Mouse (Mus musculus) erythroid progenitor cell, adult 5-6 weeks (primary cell): ENCODE measurements around the gene Tbc1d32. TPM values are rescaled to one million over a fixed set of nuclear protein-coding genes. Genes with fewer than 3 reads are reported as not detected.
"Not testable (repeated sequence)": the region's sequence is repeated elsewhere in the genome, so short reads cannot be mapped to it uniquely, and the experiment has no call there.

Experiments used
- ATAC-seq: replicated peaks from 2 replicates; pipeline ENCODE4 v1.8.0; 2016; ENCODE audit warnings: moderate number of reproducible peaks, mild to moderate bottlenecking, moderate TSS enrichment, inconsistent platforms; ENCODE audit not compliant: poor library complexity, low FRiP score, severe bottlenecking
- total RNA-seq, 2 experiments: library from RNA; stranded (forward) in 1 of 2; stranded (reverse) in 1 of 2; fragments of 150-400 nt in 1 of 2; fragments of 186-747, 209-891 nt in 1 of 2; gene quantifications; 2 replicates each; pipeline versions ENCODE4 v1.2.3 to v1.2.4; 2015 to 2017; ENCODE audit warnings: low replicate concordance in 2 of 2

Tbc1d32 gene
- total RNA-seq (2015; ENCODE audit: low replicate concordance) (not detected in 2 replicates), total RNA-seq (2017; ENCODE audit: low replicate concordance) (0.08 and 0.26 TPM in 2 replicates)

- ATAC-seq = peak; percentile 96
Observed at GRCm38 (mm10) chr10:56228568-56229209, at the start of gene Tbc1d32. Gene Tbc1d32 (minus strand): TSS chr10:56228689.

- ATAC-seq = no peak
Observed at GRCm38 (mm10) chr10:56227771-56228275, 666 bp downstream of the Tbc1d32 start.

- no peak for ATAC-seq
Observed at GRCm38 (mm10) chr10:56215797-56216196, 12.7 kb downstream of the Tbc1d32 start.

- ATAC-seq = no peak
Observed at GRCm38 (mm10) chr10:56210343-56210742, 18.1 kb downstream of the Tbc1d32 start.

GRCm38 (mm10) chr10:56206802-56207404 lies 21.6 kb downstream of the Tbc1d32 start:
- ATAC-seq = no peak

- ATAC-seq = no peak
Observed at GRCm38 (mm10) chr10:56204348-56204747, 24.1 kb downstream of the Tbc1d32 start.

- no peak for ATAC-seq
Observed at GRCm38 (mm10) chr10:56199902-56200301, 28.6 kb downstream of the Tbc1d32 start.

- ATAC-seq = no peak
Observed at GRCm38 (mm10) chr10:56198691-56199090, 29.8 kb downstream of the Tbc1d32 start.

GRCm38 (mm10) chr10:56194310-56194709 lies 34.2 kb downstream of the Tbc1d32 start:
- ATAC-seq = no peak

- no peak for ATAC-seq
Observed at GRCm38 (mm10) chr10:56181727-56182126, 46.8 kb downstream of the Tbc1d32 start.

GRCm38 (mm10) chr10:56173184-56173583 lies 55.3 kb downstream of the Tbc1d32 start:
- no peak for ATAC-seq

GRCm38 (mm10) chr10:56167721-56168120 lies 60.8 kb downstream of the Tbc1d32 start:
- ATAC-seq = not testable (repeated sequence)

GRCm38 (mm10) chr10:56165758-56166157 lies 62.7 kb downstream of the Tbc1d32 start:
- no peak for ATAC-seq

GRCm38 (mm10) chr10:56164411-56164810 lies 64.1 kb downstream of the Tbc1d32 start:
- no peak for ATAC-seq

GRCm38 (mm10) chr10:56158748-56159147 lies 69.7 kb downstream of the Tbc1d32 start:
- ATAC-seq = no peak

GRCm38 (mm10) chr10:56158207-56158606 lies 70.3 kb downstream of the Tbc1d32 start:
- ATAC-seq = no peak

GRCm38 (mm10) chr10:56156956-56157355 lies 71.5 kb downstream of the Tbc1d32 start:
- no peak for ATAC-seq

- ATAC-seq = no peak
Observed at GRCm38 (mm10) chr10:56148920-56149319, 79.6 kb downstream of the Tbc1d32 start.

- no peak for ATAC-seq
Observed at GRCm38 (mm10) chr10:56137191-56137590, 91.3 kb downstream of the Tbc1d32 start.

GRCm38 (mm10) chr10:56129642-56130041 lies 98.8 kb downstream of the Tbc1d32 start:
- no peak for ATAC-seq

- ATAC-seq = no peak
Observed at GRCm38 (mm10) chr10:56126972-56127371, 101.5 kb downstream of the Tbc1d32 start.
